In the genomic region with DNA sequence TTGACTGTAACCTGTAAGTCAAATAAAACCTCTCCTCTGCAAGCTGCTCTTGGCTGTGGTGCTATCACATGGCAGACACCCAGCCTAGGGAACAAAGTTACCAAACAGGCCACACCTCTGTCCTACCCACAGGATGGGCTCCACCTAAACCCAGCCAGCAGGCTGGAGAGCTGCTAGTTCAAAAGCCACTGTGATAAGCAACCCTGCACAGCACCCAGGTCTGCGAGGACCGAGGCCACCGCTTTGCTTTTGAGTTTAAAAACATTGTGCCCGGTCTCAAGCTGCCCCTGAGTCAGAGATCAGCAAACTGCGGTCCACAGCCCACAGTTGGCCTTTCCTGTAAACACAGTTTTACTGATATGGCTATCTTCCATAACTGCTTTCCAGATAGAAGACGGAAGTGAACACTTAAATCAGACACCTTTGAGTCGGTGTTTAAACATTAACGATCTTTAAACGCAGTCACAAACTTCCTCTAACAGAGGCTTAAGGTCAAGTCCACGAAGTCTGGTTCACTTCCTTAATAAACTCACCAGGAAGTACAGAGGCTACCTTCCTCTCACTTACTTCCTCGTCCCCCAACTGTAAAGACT, we compare ENCODE assay signal across 1 mouse cellular context.
A peak's percentile ranks its signal among the peaks of the same experiment; 100 is the strongest.
TF ChIP-seq lines count a peak whose summit lies in the region.

No protein-coding gene starts in this region.

TF ChIP-seq in MEL, 35 proteins besides CTCF, POLR2A, EP300 and RAD21 (continued from another document):
- TF ChIP-seq ELF1 (IDR thresholded peaks at IDR 0.05; ENCODE audit: low read depth, low read length) (peak; percentile 72; the same call in 1 of the 2 replicates), ETS1 (IDR thresholded peaks at IDR 0.05; ENCODE audit: low read depth, low read length) (peak; percentile 44; the same call in 1 of the 2 replicates), USF1 (IDR thresholded peaks at IDR 0.05; ENCODE audit: low read depth, low read length) (peak; percentile 64), TBP (IDR thresholded peaks at IDR 0.05; ENCODE audit: low read depth, low read length) (0 out of 2 replicates have a peak, but pooled peaks have one; percentile 5), HCFC1 (IDR thresholded peaks at IDR 0.05; ENCODE audit: low read depth, low read length) (no peak; the same call in none of the 2 replicates), SIN3A (IDR thresholded peaks at IDR 0.05; ENCODE audit: low read length) (peak; percentile 75), MYC (IDR thresholded peaks at IDR 0.05; ENCODE audit: low read depth, low read length) (peak; percentile 34; the same call in 1 of the 2 replicates), KAT2A (conservative IDR thresholded peaks at IDR 0.05; ENCODE audit: low read depth, low read length) (no peak), MAZ (IDR thresholded peaks at IDR 0.05; ENCODE audit: low read depth, low read length) (no peak), CHD1 (IDR thresholded peaks at IDR 0.05; ENCODE audit: low read depth, low read length) (0 out of 2 replicates have a peak, but pooled peaks have one; percentile 42), BHLHE40 (IDR thresholded peaks at IDR 0.05; ENCODE audit: borderline replicate concordance, low read depth, low read length) (no peak), ZC3H11A (IDR thresholded peaks at IDR 0.05; ENCODE audit: low read depth, low read length) (no peak)
